Mouse (Mus musculus) left cerebral cortex, postnatal 4 days (tissue): Measurements from ENCODE around the gene Kcnt2. TPM values are rescaled to one million over a fixed set of nuclear protein-coding genes. Genes with fewer than 3 reads are reported as not detected.

Experiments used
- DNase-seq: peaks from one replicate; pipeline ENCODE4 v3.0.0-alpha.2; 2022
- intact Hi-C: fragments of 180-260 bp; cut with DNase I; formaldehyde crosslinking; loops from one replicate; pipeline ENCODE4 v1.15.1; 2025
- total RNA-seq, 2 experiments: library from RNA; stranded (reverse); gene quantifications; 2 replicates each; pipeline ENCODE4 v1.2.3; 2021

Gene Kcnt2
- total RNA-seq, 2 experiments from 2014 or later, result 26.2 to 31.7 TPM

GRCm38 (mm10) chr1:140489816-140490215, 243.9 kb downstream of the Kcnt2 start:
- no peak for DNase-seq
- intact Hi-C loops, result no loop called here

GRCm38 (mm10) chr1:140491406-140491805, 245.4 kb downstream of the Kcnt2 start:
- intact Hi-C loops, result no loop called here
- DNase-seq, result no peak

- intact Hi-C loops, result no loop called here
- no peak for DNase-seq
Measured at GRCm38 (mm10) chr1:140492237-140492636, 246.3 kb downstream of the Kcnt2 start.

- intact Hi-C loops, result no loop called here
Measured at GRCm38 (mm10) chr1:140513451-140513850, 267.5 kb downstream of the Kcnt2 start.

GRCm38 (mm10) chr1:140531285-140531908, 285.4 kb downstream of the Kcnt2 start:
- peak; percentile 24 for DNase-seq
- intact Hi-C loops, result loop anchor here (2.0 kb wide), 1 partner anchor 361 kb away; no protein-coding TSS in a partner anchor

More at GRCm38 (mm10) chr1:140513451-140513850, 267.5 kb downstream of the Kcnt2 start:
- DNase-seq, result no peak

GRCm38 (mm10) chr1:140534849-140535248, 288.9 kb downstream of the Kcnt2 start:
- intact Hi-C loops, result no loop called here
- DNase-seq, result no peak

GRCm38 (mm10) chr1:140542066-140542465, 296.1 kb downstream of the Kcnt2 start:
- intact Hi-C loops, result no loop called here

GRCm38 (mm10) chr1:140548711-140549110, 302.8 kb downstream of the Kcnt2 start:
- DNase-seq, result no peak
- intact Hi-C loops, result no loop called here

More at GRCm38 (mm10) chr1:140542066-140542465, 296.1 kb downstream of the Kcnt2 start:
- DNase-seq, result peak; percentile 14

- intact Hi-C loops, result no loop called here
Measured at GRCm38 (mm10) chr1:140560801-140561200, 314.8 kb downstream of the Kcnt2 start.

GRCm38 (mm10) chr1:140572141-140572540, 326.2 kb downstream of the Kcnt2 start:
- no peak for DNase-seq
- intact Hi-C loops, result no loop called here

More at GRCm38 (mm10) chr1:140560801-140561200, 314.8 kb downstream of the Kcnt2 start:
- DNase-seq, result no peak

GRCm38 (mm10) chr1:140578607-140579006, 332.6 kb downstream of the Kcnt2 start:
- no peak for DNase-seq
- intact Hi-C loops, result no loop called here

- no peak for DNase-seq
Measured at GRCm38 (mm10) chr1:140588302-140588701, 342.3 kb downstream of the Kcnt2 start.

GRCm38 (mm10) chr1:140608765-140609297, 362.9 kb downstream of the Kcnt2 start:
- no peak for DNase-seq
- intact Hi-C loops, result no loop called here

More at GRCm38 (mm10) chr1:140588302-140588701, 342.3 kb downstream of the Kcnt2 start:
- intact Hi-C loops, result no loop called here

- DNase-seq, result no peak
- intact Hi-C loops, result no loop called here
Measured at GRCm38 (mm10) chr1:140613101-140613500, 367.1 kb downstream of the Kcnt2 start.

GRCm38 (mm10) chr1:140614840-140615239, 368.9 kb downstream of the Kcnt2 start:
- DNase-seq, result no peak
- intact Hi-C loops, result no loop called here

GRCm38 (mm10) chr1:140618164-140618563, 372.2 kb downstream of the Kcnt2 start:
- intact Hi-C loops, result no loop called here
- DNase-seq, result no peak

- intact Hi-C loops, result no loop called here
Measured at GRCm38 (mm10) chr1:140624918-140625317, 379.0 kb downstream of the Kcnt2 start.

GRCm38 (mm10) chr1:140659607-140660340, 413.8 kb downstream of the Kcnt2 start:
- intact Hi-C loops, result loop anchor here (2.0 to 10.0 kb wide), 2 partner anchors 105 to 489 kb away; no protein-coding TSS in a partner anchor
- DNase-seq, result no peak

More at GRCm38 (mm10) chr1:140624918-140625317, 379.0 kb downstream of the Kcnt2 start:
- no peak for DNase-seq

GRCm38 (mm10) chr1:140660751-140661403, 414.9 kb downstream of the Kcnt2 start:
- DNase-seq, result no peak
- intact Hi-C loops, result loop anchor here (2.0 kb wide), 1 partner anchor 490 kb away; no protein-coding TSS in a partner anchor

- DNase-seq, result no peak
- intact Hi-C loops, result loop anchor here (2.0 kb wide), 1 partner anchor 491 kb away; no protein-coding TSS in a partner anchor
Measured at GRCm38 (mm10) chr1:140661404-140661787, 415.4 kb downstream of the Kcnt2 start.
